Mouse (Mus musculus): Measurements from ENCODE around the gene Dlgap4. TPM values are rescaled to one million over a fixed set of nuclear protein-coding genes. Genes with fewer than 3 reads are reported as not detected.

The Dlgap4 gene
- total RNA-seq, 2 experiments from 2014 or later: 223 to 241 TPM

DNA sequence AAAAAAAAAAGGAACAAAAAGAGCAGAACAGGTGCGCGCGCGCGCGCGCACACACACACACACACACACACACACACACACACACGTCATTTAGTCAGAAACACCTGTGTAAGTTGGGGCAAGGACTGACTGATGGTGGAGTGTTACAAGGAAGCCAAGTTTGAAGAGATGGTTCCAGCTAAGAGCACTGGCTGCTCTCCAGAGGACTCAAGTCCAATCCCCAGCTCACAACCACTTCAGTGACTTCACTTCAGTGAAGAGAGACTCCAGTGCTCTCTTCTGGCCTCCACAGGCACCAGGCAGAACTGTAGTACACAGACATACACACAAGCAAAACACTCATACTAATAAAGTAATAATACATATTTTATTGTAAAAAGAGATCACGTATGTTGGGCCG, 197.2 kb downstream of the Dlgap4 start:
- intact Hi-C loops (cut with DNase I): no loop called here
- no peak for DNase-seq (ENCODE audit: low spot score in 2 of 2)

DNA sequence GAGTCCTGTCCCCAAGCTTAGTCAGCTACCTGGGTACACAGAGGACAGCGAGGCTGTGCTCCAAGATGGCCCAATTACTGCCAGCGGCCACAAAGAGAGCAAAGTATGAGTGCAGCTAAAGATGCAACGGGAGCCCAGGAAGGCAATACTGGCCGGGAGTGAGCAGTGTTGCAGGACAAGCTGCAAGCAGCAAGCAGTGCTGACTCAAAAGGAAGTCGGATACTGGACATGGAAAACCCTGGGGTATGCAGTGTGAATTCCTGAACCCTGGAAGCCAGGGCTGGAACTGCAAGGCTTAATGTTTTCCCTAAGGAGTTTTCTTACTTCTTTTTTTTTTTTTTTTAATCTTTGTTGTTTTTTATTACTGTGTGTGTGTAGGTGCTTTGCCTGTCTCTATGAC, 198.1 kb downstream of the Dlgap4 start:
- intact Hi-C loops (cut with DNase I): no loop called here

More for the DNA sequence above, 198.1 kb downstream of the Dlgap4 start:
- no peak for DNase-seq (ENCODE audit: low spot score in 2 of 2)

Other genes starting within 250 kb of the Dlgap4 start
- 100 to 1,000 TPM; 349 to 370 TPM for gene Epb41l1, start 192.8 kb upstream of the Dlgap4 start, total RNA-seq (2021)
- gene Aar2, start 66.1 kb upstream of the Dlgap4 start, total RNA-seq (2021): 10 to 100 TPM; 33.7 to 40.0 TPM
- gene Myl9, start 161.7 kb downstream of the Dlgap4 start, total RNA-seq (2021): 10 to 100 TPM; 14.7 to 16.1 TPM
- 1 to 10 TPM in 1 of 2 experiments, under 1 TPM in 1; 0.69 to 1.0 TPM for gene Tgif2, start 226.3 kb downstream of the Dlgap4 start, total RNA-seq (2021)
- 1 to 10 TPM; 1.5 to 2.1 TPM for gene 4930518I15Rik, start 244.2 kb downstream of the Dlgap4 start, total RNA-seq (2021)
- gene Rab5if, start 249.4 kb downstream of the Dlgap4 start, total RNA-seq (2021): 100 to 1,000 TPM; 104 to 105 TPM

Measured in left cerebral cortex, postnatal 25 days (tissue).